Mouse (Mus musculus): ENCODE results near the gene Chil4. TPM values are rescaled to one million over a fixed set of nuclear protein-coding genes. Genes with fewer than 3 reads are reported as not detected.
"Not testable (repeated sequence)": the region's sequence is repeated elsewhere in the genome, so short reads cannot be mapped to it uniquely, and the experiment has no call there.

The Chil4 gene
- polyA plus RNA-seq (2012; ENCODE audit: insufficient read depth, low replicate concordance), result not detected in 2 replicates

DNA sequence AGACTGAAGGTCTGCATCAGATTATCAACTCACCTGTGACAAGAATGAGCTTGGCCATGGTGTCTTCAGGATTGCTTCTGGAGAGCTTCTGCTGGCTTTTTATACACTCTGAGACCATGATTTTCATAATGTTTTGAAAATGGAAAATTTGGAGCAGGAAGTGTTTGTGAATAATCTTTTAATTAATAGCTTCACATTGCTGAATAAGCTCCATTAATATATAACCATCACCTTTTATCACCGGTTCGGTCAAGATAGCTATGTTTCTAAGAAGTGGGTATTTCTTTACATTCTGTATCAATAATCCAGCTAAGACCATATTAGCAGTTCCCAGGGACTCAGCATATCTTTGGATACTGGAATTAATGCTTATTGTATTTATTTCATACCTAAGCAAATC is at the start of gene Chil4:
Gene Chil4, minus strand, starts transcription at position 101 of the 400 bp plus-strand sequence.
- H3K36me3 ChIP-seq (replicated peaks; ENCODE audit: low read length), result no peaks in the 10 kb centered on the region
- TF ChIP-seq FLI1 (IDR thresholded peaks at IDR 0.05; ENCODE audit: low read length), result no peak
- TF ChIP-seq GATA1 (IDR thresholded peaks at IDR 0.05; ENCODE audit: borderline replicate concordance, low read length), result no peak
- H3K4me1 ChIP-seq, result no peaks in the 10 kb centered on the region
- H3K4me3 ChIP-seq (replicated peaks), result no peak within 1 kb of the TSS
- H3K27me3 ChIP-seq (replicated peaks), result no peaks in the 10 kb centered on the region
- H3K9me3 ChIP-seq, result no peaks in the 10 kb centered on the region

DNA sequence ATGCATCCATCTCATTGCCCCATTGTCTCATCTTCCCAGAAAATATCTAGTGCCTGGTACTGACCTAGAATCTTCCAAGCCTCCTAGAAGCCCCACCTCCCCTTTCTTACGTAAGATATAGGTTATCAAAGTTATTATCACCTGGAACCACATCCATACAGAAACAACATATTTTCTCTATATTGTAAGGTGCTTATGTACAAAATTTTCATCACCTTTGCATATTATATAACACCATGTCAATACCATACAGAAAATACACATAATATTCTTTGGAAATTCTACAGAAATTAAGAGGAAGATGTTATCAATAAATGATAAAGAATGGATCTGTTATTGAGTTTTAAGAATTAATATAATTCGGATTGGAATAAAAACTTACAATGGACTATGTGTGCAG is 46.5 kb upstream of the Chil4 start:
- Histone ChIP-seq H3K36me3 (replicated peaks; ENCODE audit: low read length) (no peaks in the 10 kb centered on the region), H3K4me3 (replicated peaks) (no peak overlapping the region), H3K4me1 (no peaks in the 10 kb centered on the region), H3K9me3 (no peaks in the 10 kb centered on the region), H3K27me3 (replicated peaks) (no peaks in the 10 kb centered on the region)
- TF ChIP-seq FLI1 (IDR thresholded peaks at IDR 0.05; ENCODE audit: low read length), result no peak
- TF ChIP-seq GATA1 (IDR thresholded peaks at IDR 0.05; ENCODE audit: borderline replicate concordance, low read length), result no peak

DNA sequence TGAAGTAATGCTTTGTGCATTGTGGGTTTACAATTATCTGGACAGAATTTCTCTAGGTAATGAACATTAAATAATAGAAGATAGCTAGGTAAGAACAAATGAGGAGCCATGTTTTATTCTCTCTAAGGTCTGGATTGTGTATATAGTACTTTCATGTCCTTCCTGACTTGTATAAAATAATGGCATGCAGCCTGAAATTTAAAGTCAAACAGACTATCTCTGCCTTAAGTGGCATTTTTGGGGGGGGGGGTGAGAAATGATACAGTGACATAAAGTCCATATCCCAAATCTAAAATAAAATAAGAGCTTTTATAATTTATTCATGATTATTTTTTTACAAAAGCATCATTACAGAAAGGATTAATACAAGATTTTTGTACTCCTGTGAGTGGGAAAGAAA is 45.5 kb upstream of the Chil4 start:
- Histone ChIP-seq H3K36me3 (replicated peaks; ENCODE audit: low read length) (no peaks in the 10 kb centered on the region), H3K27me3 (replicated peaks) (no peaks in the 10 kb centered on the region), H3K9me3 (no peaks in the 10 kb centered on the region), H3K4me1 (no peaks in the 10 kb centered on the region), H3K4me3 (replicated peaks) (no peak overlapping the region)
- TF ChIP-seq GATA1 (IDR thresholded peaks at IDR 0.05; ENCODE audit: borderline replicate concordance, low read length) (no peak), FLI1 (IDR thresholded peaks at IDR 0.05; ENCODE audit: low read length) (no peak)

DNA sequence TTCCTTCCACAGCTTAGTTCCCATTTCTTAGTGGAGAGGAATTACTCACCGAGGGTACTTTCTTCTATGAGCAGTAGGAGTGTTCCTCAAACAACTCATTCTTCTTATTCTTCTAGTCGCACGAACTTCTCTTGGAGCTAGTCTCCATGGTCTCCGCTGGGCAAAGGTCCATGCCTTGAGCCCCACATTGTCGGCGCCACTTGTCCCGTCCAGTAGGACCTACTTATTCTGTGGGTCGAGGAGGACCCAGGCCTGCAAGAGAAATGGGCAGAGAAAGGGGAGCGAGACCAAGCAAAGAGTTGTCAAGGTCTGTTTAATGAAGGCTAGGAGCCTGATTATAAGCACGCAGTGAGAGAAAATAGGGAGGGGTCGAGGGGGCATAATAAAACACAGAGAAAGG is 37.8 kb upstream of the Chil4 start:
- not testable (repeated sequence) for H3K27me3 ChIP-seq (replicated peaks); H3K36me3 ChIP-seq (replicated peaks; ENCODE audit: low read length); H3K4me3 ChIP-seq (replicated peaks); H3K4me1 ChIP-seq
- H3K9me3 ChIP-seq, result peaks cover 27% of the 10 kb centered on the region

DNA sequence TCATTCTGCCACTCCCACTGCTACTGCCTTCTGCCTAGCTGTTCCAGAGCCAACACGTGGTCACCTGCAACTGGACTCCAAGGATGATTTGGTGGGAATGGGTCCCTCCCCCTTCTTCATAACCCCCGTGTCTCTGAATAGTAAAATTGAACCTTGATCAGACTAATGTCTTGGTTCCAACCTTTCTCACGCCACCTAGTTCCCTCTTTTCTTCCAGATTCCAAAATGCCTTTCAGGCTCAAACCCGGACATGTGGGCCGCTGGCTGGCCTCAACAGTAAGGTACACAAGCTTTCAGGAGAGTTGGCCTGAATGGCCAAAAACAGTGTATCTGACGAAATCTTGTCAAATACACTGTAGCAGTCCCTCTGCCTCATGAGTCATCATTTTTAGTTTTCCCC is 33.4 kb upstream of the Chil4 start:
- Histone ChIP-seq H3K36me3 (replicated peaks; ENCODE audit: low read length) (no peaks in the 10 kb centered on the region), H3K27me3 (replicated peaks) (no peaks in the 10 kb centered on the region), H3K4me3 (replicated peaks) (no peak overlapping the region), H3K4me1 (no peaks in the 10 kb centered on the region), H3K9me3 (peaks cover 45% of the 10 kb centered on the region)
- no peak for TF ChIP-seq GATA1 (IDR thresholded peaks at IDR 0.05; ENCODE audit: borderline replicate concordance, low read length)
- TF ChIP-seq FLI1 (IDR thresholded peaks at IDR 0.05; ENCODE audit: low read length), result no peak

DNA sequence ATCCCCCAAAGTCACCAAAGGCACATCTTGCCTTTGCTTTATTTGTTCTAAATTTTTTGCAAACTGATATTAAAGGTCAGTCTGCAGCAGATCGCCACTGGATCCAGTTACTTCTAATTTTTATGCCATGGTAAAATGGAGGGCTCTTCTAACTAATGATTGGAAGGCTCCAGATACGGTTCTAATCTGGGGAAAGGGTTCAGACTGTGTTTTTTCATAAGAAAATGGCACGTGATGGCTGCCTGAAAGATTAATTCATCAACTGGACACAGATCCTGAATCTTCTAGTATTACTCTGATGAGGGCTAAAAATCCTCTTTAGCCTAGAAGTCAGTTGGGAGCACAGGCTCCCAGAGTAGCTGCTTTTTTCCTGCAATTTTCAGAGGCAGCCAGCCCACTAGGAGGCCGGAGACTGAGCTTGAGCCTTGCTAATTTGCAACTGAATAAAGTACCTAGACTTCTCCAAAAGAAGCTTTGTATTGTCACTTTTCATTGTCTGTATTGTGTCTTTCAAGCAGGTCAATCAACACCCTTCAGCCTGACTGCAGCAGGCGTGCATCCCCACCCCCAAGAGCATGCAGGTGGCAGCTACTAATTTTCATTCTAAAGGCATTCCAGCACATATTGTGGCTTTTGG is 31.6 kb upstream of the Chil4 start:
- H3K27me3 ChIP-seq (replicated peaks); H3K4me1 ChIP-seq; H3K4me3 ChIP-seq (replicated peaks); H3K36me3 ChIP-seq (replicated peaks; ENCODE audit: low read length): not testable (repeated sequence)
- H3K9me3 ChIP-seq, result peaks cover 36% of the 10 kb centered on the region

DNA sequence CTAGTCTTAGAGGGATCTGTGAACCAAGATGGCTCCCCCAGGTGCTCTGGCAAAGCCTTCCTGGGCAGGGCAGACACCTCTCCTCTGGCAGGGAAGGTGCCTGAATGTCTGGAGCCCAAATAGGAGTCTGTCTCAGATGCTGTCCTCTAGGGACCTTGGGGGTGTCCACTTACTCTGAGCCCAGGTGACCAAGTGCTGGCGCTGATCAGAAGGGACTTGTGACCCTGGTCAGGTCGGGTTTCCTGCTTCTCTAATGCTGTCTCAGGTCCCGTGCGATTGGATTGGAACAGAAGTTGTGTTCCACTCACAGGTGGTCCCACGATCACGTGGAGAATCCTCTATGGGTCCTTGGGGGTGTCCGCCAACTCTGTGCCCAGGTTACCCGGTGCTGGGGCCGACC is 28.1 kb upstream of the Chil4 start:
- not testable (repeated sequence) for H3K4me1 ChIP-seq; H3K27me3 ChIP-seq (replicated peaks); H3K36me3 ChIP-seq (replicated peaks; ENCODE audit: low read length); H3K4me3 ChIP-seq (replicated peaks)
- H3K9me3 ChIP-seq, result peaks cover 26% of the 10 kb centered on the region

DNA sequence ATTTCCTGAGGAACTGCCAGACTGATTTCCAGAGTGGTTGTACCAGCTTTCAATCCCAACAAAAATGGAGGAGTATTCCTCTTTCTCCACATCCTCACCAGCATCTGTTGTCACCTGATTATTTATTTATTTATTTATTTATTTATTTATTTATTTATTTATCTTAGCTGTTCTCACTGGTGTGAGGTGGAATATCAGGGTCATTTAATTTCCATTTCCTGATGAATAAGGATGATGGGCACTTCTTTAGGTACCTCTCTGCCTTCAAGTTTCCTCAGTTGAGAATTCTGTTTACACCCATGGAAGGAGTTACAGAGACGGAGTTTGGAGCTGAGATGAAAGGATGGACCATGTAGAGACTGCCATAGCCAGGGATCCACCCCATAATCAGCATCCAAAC is 20.9 kb upstream of the Chil4 start:
- H3K4me1 ChIP-seq; H3K9me3 ChIP-seq; H3K27me3 ChIP-seq (replicated peaks); H3K4me3 ChIP-seq (replicated peaks); H3K36me3 ChIP-seq (replicated peaks; ENCODE audit: low read length): not testable (repeated sequence)

DNA sequence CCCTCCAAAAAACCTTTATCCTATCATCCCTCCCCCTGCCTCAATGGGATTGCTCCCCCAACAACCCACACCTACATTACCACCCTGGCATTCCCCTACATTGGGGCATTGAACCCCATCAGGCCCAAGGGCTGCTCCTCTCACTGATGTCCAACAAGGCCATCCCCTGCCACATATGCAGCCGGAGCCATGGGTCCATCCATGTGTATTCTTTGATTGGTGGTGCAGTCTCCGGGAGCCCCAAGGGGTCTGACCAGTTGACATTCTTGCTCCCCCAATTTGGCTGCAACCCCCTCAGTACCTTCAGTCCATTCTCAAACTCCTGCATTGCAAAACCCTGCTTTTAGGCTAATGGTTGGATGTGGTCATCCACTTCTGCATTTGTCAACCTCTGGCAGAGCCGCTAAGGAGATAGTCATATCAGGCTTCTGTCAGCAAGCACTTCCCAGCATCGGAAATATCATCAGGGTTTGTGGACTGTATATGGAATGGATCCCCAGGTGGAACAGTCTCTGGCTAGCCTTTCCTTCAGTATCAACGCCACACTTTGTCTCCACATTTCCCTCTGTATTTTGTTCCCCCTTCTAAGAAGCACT is 20.0 kb upstream of the Chil4 start:
- TF ChIP-seq FLI1 (IDR thresholded peaks at IDR 0.05; ENCODE audit: low read length), result no peak
- no peak for TF ChIP-seq GATA1 (IDR thresholded peaks at IDR 0.05; ENCODE audit: borderline replicate concordance, low read length)
- 0 out of 2 replicates have a peak, but pooled peaks cover 5% of the 10 kb centered on the region for H3K9me3 ChIP-seq
- H3K4me1 ChIP-seq, result no peaks in the 10 kb centered on the region
- H3K36me3 ChIP-seq (replicated peaks; ENCODE audit: low read length), result no peaks in the 10 kb centered on the region
- H3K4me3 ChIP-seq (replicated peaks), result no peak overlapping the region
- no peaks in the 10 kb centered on the region for H3K27me3 ChIP-seq (replicated peaks)

DNA sequence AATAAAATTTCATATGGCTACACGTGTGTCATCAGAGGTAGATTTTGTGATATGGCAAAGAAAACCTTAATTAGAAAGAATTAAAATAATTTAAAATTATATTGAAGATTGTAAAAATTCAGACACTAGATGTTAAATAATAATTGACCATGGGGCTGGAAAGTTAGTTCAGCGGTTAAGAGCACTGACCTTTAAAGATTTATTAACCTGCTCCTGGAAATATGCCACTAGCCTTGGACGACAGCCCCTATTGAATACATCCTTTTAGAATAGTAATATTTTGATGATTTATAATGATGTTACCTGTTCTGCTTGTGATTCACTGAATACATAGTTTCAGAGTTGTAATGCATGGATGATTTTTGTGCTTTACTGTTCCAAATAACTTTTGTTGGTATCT is 4.1 kb upstream of the Chil4 start:
- H3K9me3 ChIP-seq; H3K4me1 ChIP-seq; H3K27me3 ChIP-seq (replicated peaks); H3K4me3 ChIP-seq (replicated peaks); H3K36me3 ChIP-seq (replicated peaks; ENCODE audit: low read length): not testable (repeated sequence)

DNA sequence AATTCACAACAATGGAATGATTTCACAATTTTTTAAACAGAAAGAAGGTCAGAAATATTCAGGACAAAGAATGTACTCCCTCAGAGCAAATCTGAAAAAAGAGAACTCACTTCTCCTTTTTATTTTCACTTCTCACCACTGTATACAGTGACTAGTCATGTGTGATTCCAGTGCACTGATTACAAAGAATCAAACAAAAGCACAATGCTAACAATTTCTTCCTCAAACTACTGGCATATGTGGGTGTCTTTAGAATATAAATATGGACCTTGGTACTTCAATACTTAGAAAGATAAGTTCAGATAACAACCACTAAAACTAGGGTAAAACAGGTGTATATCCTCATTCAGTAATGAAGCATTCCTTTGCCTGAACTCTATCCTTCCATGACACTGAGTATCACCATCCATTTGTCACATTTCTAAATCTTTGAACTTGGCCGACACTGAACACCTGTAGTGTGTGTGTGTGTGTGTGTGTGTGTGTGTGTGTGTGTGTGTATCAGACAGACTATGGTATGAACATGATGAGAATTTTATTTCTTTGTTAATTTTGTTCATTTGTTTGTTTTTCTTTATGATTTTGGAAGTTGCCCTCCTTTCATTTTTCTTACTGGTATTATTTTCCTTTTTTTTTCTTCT is 2.4 kb upstream of the Chil4 start:
- no peak for TF ChIP-seq FLI1 (IDR thresholded peaks at IDR 0.05; ENCODE audit: low read length)
- no peak for TF ChIP-seq GATA1 (IDR thresholded peaks at IDR 0.05; ENCODE audit: borderline replicate concordance, low read length)
- H3K9me3 ChIP-seq, result no peaks in the 10 kb centered on the region
- no peaks in the 10 kb centered on the region for H3K27me3 ChIP-seq (replicated peaks)
- H3K4me1 ChIP-seq, result no peaks in the 10 kb centered on the region
- no peak overlapping the region for H3K4me3 ChIP-seq (replicated peaks)
- no peaks in the 10 kb centered on the region for H3K36me3 ChIP-seq (replicated peaks; ENCODE audit: low read length)

DNA sequence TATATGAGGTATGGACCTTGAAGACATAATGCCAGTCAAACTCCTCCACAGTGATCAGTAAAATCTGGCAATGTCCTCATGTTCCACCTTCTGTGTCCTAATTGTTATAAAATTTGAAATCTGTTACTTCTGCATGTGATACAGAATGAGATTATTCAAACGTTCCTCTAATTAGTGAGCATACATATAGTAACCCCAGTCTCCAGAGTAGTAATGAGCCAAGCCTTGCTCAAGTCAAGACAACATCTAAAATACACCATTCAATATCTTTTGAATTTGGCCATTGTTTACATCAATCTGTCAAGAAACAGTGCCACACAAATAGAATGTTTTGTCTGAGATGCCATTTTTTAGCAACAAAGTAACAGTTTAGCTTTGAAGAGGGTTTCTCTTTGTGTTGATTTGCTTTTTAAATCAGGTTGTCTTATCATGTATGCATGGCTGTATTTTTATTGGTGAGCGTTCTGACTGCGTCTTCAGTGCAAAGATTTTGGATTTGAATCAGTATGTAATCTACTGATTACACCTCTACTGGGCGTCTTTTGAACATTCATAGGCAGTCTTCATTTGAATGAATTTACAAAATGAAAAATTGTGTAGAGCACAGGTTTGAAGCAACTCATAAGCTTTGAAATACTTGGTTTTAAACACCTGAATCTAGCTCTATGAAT is 888 bp downstream of the Chil4 start:
- H3K36me3 ChIP-seq (replicated peaks; ENCODE audit: low read length); H3K4me3 ChIP-seq (replicated peaks); H3K4me1 ChIP-seq; H3K9me3 ChIP-seq; H3K27me3 ChIP-seq (replicated peaks): not testable (repeated sequence)

DNA sequence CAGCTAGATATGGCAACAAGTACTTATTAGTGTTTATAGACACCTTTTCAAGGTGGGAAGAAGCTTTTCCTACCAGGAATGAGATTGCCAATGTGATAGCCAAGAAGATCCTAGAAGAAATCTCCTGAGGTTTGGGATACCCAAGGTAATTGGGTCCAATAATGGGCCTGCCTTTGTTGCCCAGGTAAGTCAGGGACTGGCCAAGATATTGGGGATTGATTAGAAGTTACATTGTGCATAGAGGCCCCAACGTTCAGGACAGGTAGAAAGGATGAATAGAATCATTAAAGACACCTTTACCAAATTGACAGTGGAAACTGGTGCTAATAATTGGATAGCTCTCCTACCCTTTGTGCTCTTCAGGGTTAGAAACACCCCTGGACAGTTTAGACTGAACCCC is 21.3 kb downstream of the Chil4 start:
- not testable (repeated sequence) for H3K9me3 ChIP-seq; H3K36me3 ChIP-seq (replicated peaks; ENCODE audit: low read length); H3K27me3 ChIP-seq (replicated peaks); H3K4me3 ChIP-seq (replicated peaks); H3K4me1 ChIP-seq

DNA sequence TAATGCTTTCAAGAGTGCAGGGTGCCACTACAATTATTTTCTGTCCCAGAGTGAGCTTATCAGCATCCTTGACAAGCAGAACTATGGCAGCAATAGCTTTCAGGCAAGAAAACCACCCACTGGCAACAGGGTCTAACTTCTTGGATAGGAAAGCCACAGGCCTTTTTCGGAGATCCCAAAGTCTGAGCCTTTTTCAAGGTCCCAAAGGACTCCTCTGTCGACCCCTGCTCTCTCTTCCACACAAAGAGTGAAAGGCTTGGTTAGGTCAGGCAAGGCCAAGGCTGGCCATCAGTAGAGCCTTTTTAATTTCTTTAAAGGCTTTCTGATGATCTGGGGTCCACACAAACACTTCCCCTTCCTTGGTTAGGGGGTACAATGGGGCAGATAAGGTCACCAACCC is 22.1 kb downstream of the Chil4 start:
- not testable (repeated sequence) for H3K27me3 ChIP-seq (replicated peaks); H3K36me3 ChIP-seq (replicated peaks; ENCODE audit: low read length); H3K9me3 ChIP-seq; H3K4me1 ChIP-seq; H3K4me3 ChIP-seq (replicated peaks)
